In the genomic region with DNA sequence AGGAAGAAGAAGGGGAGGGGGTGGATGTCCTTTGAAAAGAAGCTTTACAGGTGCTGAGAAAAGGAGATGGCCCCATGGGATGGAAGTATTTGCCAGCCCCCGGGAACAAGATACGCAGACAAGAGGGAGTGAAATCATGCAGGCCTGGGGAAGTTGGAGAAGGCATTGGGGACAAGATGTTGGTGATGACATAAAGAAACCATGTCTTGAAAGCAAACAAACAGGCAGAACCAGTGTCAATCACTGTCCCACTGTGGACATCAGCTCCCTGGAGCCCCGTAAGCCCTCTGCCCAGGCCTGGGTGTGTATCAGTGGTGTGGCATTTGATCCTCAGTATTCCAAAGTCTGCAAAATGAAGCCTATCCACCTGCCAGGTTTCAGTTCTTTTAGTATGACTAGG, we compare ENCODE assay signal across 27 mouse cellular contexts.
A peak's percentile ranks its signal among the peaks of the same experiment; 100 is the strongest.
DNase-seq lines count a peak whose midpoint lies in the region; ATAC-seq and TF ChIP-seq lines count a peak whose summit lies in the region.
"Had no signal": no experiment of that assay in that cellular context is flagged by ENCODE, and none has a peak within 500 bp of the region (broad histone marks: within the 10 kb centered on the region; RNA-seq: fewer than 3 reads in every experiment).

No protein-coding gene starts in this region.

- H3K4me2 ChIP-seq in heart, postnatal 0 days (ENCODE audit: low read depth, low read length): no peak overlapping the region
- no peak overlapping the region for H3K4me2 ChIP-seq in lung, postnatal 0 days (replicated peaks; ENCODE audit: low read depth, low read length)
- no peak overlapping the region for H3K4me2 ChIP-seq in intestine, embryonic 16.5 days (ENCODE audit: low read depth, low read length)
- no peak overlapping the region for H3K4me2 ChIP-seq in stomach, embryonic 16.5 days (ENCODE audit: low read depth, low read length)
- H3K4me2 ChIP-seq: embryonic facial prominence, embryonic 13.5 days; forebrain, embryonic 13.5 days; heart, embryonic 12.5 days; hindbrain, embryonic 13.5 days; liver, embryonic 15.5 days; neural tube, embryonic 15.5 days had no signal

- intact Hi-C loops in heart, postnatal 36 days (cut with DNase I): loop anchor here (2.0 to 5.0 kb wide), 2 partner anchors 44 to 61 kb away; partner anchors contain the start of gene Mbnl2

- peaks cover 57% of the 10 kb centered on the region for H3K4me1 ChIP-seq in heart, postnatal 0 days (ENCODE audit: control insufficient read depth, insufficient read depth)
- H3K4me1 ChIP-seq in lung, postnatal 0 days (ENCODE audit: insufficient read depth, low read depth, low read length): peaks cover 29% of the 10 kb centered on the region; the same call in 1 of the 2 replicates
- peaks cover 36% of the 10 kb centered on the region for H3K4me1 ChIP-seq in intestine, embryonic 16.5 days (ENCODE audit: control insufficient read depth, insufficient read depth, low read length)
- peaks cover 46% of the 10 kb centered on the region for H3K4me1 ChIP-seq in stomach, embryonic 16.5 days (ENCODE audit: control insufficient read depth, insufficient read depth, low read length)
- H3K4me1 ChIP-seq: liver, embryonic 15.5 days had no signal

- TF ChIP-seq CTCF in heart, postnatal 0 days (IDR thresholded peaks at IDR 0.05; ENCODE audit: low read depth): no peak
- no peak for TF ChIP-seq CTCF in lung, postnatal 0 days (IDR thresholded peaks at IDR 0.05)

- 0 out of 2 replicates have a peak, but pooled peaks cover 7% of the 10 kb centered on the region for H3K36me3 ChIP-seq in heart, postnatal 0 days (replicated peaks; ENCODE audit: control insufficient read depth, insufficient read depth, low read length)
- H3K36me3 ChIP-seq in lung, postnatal 0 days (ENCODE audit: insufficient read depth, low read length): no peaks in the 10 kb centered on the region
- H3K36me3 ChIP-seq in intestine, embryonic 16.5 days (ENCODE audit: control insufficient read depth, insufficient read depth, low read length): no peaks in the 10 kb centered on the region
- H3K36me3 ChIP-seq in stomach, embryonic 16.5 days (ENCODE audit: control insufficient read depth, insufficient read depth, low read length): no peaks in the 10 kb centered on the region
- H3K36me3 ChIP-seq: hindbrain, embryonic 13.5 days; liver, embryonic 15.5 days; neural tube, embryonic 15.5 days had no signal

- H3K9ac ChIP-seq in heart, postnatal 0 days (replicated peaks; ENCODE audit: low read depth, low read length): no peak overlapping the region
- H3K9ac ChIP-seq in lung, postnatal 0 days (replicated peaks; ENCODE audit: low read depth): no peak overlapping the region
- H3K9ac ChIP-seq in intestine, embryonic 16.5 days (ENCODE audit: low read depth, low read length): no peak overlapping the region
- H3K9ac ChIP-seq in stomach, embryonic 16.5 days (ENCODE audit: low read length): no peak overlapping the region
- H3K9ac ChIP-seq: embryonic facial prominence, embryonic 13.5 days; forebrain, embryonic 13.5 days; heart, embryonic 12.5 days; hindbrain, embryonic 13.5 days; liver, embryonic 15.5 days; neural tube, embryonic 15.5 days had no signal

- TF ChIP-seq EP300 in heart, postnatal 0 days (IDR thresholded peaks at IDR 0.05; ENCODE audit: low read depth): no peak
- no peak for TF ChIP-seq EP300 in lung, postnatal 0 days (IDR thresholded peaks at IDR 0.05)

- H3K4me3 ChIP-seq in heart, postnatal 0 days (ENCODE audit: low read depth, low read length): no peak overlapping the region
- no peak overlapping the region for H3K4me3 ChIP-seq in lung, postnatal 0 days (ENCODE audit: low read depth, low read length)
- H3K4me3 ChIP-seq in intestine, embryonic 16.5 days (ENCODE audit: low read length): no peak overlapping the region
- no peak overlapping the region for H3K4me3 ChIP-seq in stomach, embryonic 16.5 days (replicated peaks; ENCODE audit: low read length)
- H3K4me3 ChIP-seq: embryonic facial prominence, embryonic 13.5 days; forebrain, embryonic 13.5 days; heart, embryonic 12.5 days; hindbrain, embryonic 13.5 days; limb, embryonic 10.5 days; liver, embryonic 15.5 days; neural tube, embryonic 15.5 days had no signal

- DNase-seq in heart, postnatal 0 days (ENCODE audit: low spot score): no peak
- DNase-seq in heart, postnatal 36 days: no peak
- DNase-seq in lung, postnatal 0 days (ENCODE audit: low spot score): no peak
- no peak for DNase-seq in lung, postnatal 14 days
- DNase-seq in spleen, adult 18-20 months: no peak
- DNase-seq: adrenal gland, postnatal 36 days; B cell, adult 2 months; cerebellum, adult 11 months; cerebellum, postnatal 25 days; embryo, embryonic 11 days; heart, postnatal 14 days; kidney, postnatal 36 days; liver had no signal

- 66% methylated on average over 3 of the region's 3 CpGs for WGBS in heart, postnatal 0 days
- WGBS in lung, postnatal 0 days: 68% methylated on average over 3 of the region's 3 CpGs
- 62% methylated on average over 3 of the region's 3 CpGs for WGBS in intestine, embryonic 16.5 days
- 68% methylated on average over 3 of the region's 3 CpGs for WGBS in stomach, embryonic 16.5 days

- no peaks in the 10 kb centered on the region for H3K9me3 ChIP-seq in heart, postnatal 0 days (replicated peaks; ENCODE audit: control insufficient read depth, low read length)
- no peaks in the 10 kb centered on the region for H3K9me3 ChIP-seq in lung, postnatal 0 days (ENCODE audit: low read length)
- no peaks in the 10 kb centered on the region for H3K9me3 ChIP-seq in intestine, embryonic 16.5 days (ENCODE audit: control insufficient read depth, low read length)
- H3K9me3 ChIP-seq in stomach, embryonic 16.5 days (replicated peaks; ENCODE audit: control insufficient read depth, low read length): no peaks in the 10 kb centered on the region
- H3K9me3 ChIP-seq: embryonic facial prominence, embryonic 13.5 days; forebrain, embryonic 13.5 days; G1E; heart, embryonic 12.5 days; hindbrain, embryonic 13.5 days; limb, embryonic 10.5 days; liver, embryonic 15.5 days; neural tube, embryonic 15.5 days had no signal

- H3K27ac ChIP-seq in heart, postnatal 0 days (ENCODE audit: low read depth): 0 out of 2 replicates have a peak overlapping the region, but pooled peaks have one; percentile 6
- peak overlapping the region; percentile 64; the same call in 1 of the 2 replicates for H3K27ac ChIP-seq in lung, postnatal 0 days (ENCODE audit: low read length)
- H3K27ac ChIP-seq in intestine, embryonic 16.5 days (ENCODE audit: low read length): peak overlapping the region; percentile 27
- peak overlapping the region; percentile 83 for H3K27ac ChIP-seq in stomach, embryonic 16.5 days (ENCODE audit: low read length)
- H3K27ac ChIP-seq: embryonic facial prominence, embryonic 13.5 days; forebrain, embryonic 13.5 days; hindbrain, embryonic 13.5 days; limb, embryonic 10.5 days; liver, embryonic 15.5 days; macrophage; neural tube, embryonic 15.5 days had no signal

- no peaks in the 10 kb centered on the region for H3K27me3 ChIP-seq in heart, postnatal 0 days (ENCODE audit: control insufficient read depth, insufficient read depth, low read length)
- no peaks in the 10 kb centered on the region for H3K27me3 ChIP-seq in lung, postnatal 0 days (replicated peaks; ENCODE audit: insufficient read depth, low read length)
- H3K27me3 ChIP-seq in intestine, embryonic 16.5 days (replicated peaks; ENCODE audit: control insufficient read depth, insufficient read depth, low read length): no peaks in the 10 kb centered on the region
- H3K27me3 ChIP-seq in stomach, embryonic 16.5 days (ENCODE audit: control insufficient read depth, insufficient read depth, low read length): no peaks in the 10 kb centered on the region
- H3K27me3 ChIP-seq: CH12.LX; embryonic facial prominence, embryonic 13.5 days; forebrain, embryonic 13.5 days; heart, embryonic 12.5 days; hindbrain, embryonic 13.5 days; liver, embryonic 15.5 days; neural tube, embryonic 15.5 days; Patski had no signal

- no peak for ATAC-seq in heart, postnatal 0 days (ENCODE audit: insufficient read depth, low read depth)
- no peak for ATAC-seq in lung, postnatal 0 days
- ATAC-seq in intestine, embryonic 16.5 days: no peak
- no peak for ATAC-seq in stomach, embryonic 16.5 days (ENCODE audit: insufficient read depth, low FRiP score)
- ATAC-seq in erythroblast, adult 5-6 weeks (replicated peaks; ENCODE audit: low FRiP score, poor library complexity, severe bottlenecking): no peak
- ATAC-seq: forebrain, embryonic 13.5 days; Patski had no signal

Comparison
In these comparisons a context has a peak if more than half of its experiments do, and no peak if none do; other contexts are left out.
1. H3K27ac ChIP-seq: peak in every context shown above with its lines; median percentile 83 in stomach, embryonic 16.5 days; 64 in lung, postnatal 0 days; 27 in intestine, embryonic 16.5 days; 6 in heart, postnatal 0 days.